Mouse (Mus musculus) testis, adult 2 months (tissue): Measurements from ENCODE around the gene Myo1g.

ENCODE experiments used
- CTCF ChIP-seq: fragments of 200-500 bp; IDR thresholded peaks from 2 replicates; pipeline ENCODE4 v1.5.1; 2012; ENCODE audit warnings: low read depth, mild to moderate bottlenecking, inconsistent platforms, low read length, moderate library complexity; ENCODE audit not compliant: control insufficient read depth, insufficient read depth, insufficient replicate concordance
- POLR2A ChIP-seq: fragments of 200-500 bp; IDR thresholded peaks from 2 replicates; pipeline ENCODE4 v1.6.1; 2012; ENCODE audit warnings: low read depth, mild to moderate bottlenecking, inconsistent platforms, low read length, moderate library complexity; ENCODE audit not compliant: control insufficient read depth

GRCm38 (mm10) chr11:6549770-6550169 is 29.0 kb upstream of the Myo1g start:
- TF ChIP-seq POLR2A (no peak), CTCF (no peak)
